Mouse (Mus musculus) hindbrain, postnatal 0 days (tissue): Measurements from ENCODE around the gene Mmd2. TPM values are rescaled to one million over a fixed set of nuclear protein-coding genes. Genes with fewer than 3 reads are reported as not detected.

Experiments
- ATAC-seq: fragments of 200-750 bp; cut with Nextera tagmentation; 2 replicates; pipeline ENCODE4 v1.8.0; 2017; ENCODE audit warnings: mild to moderate bottlenecking, moderate TSS enrichment, moderate library complexity
- DNase-seq: peaks from one replicate; pipeline ENCODE4 v3.0.0-alpha.2; 2015; ENCODE audit warnings: low spot score
- H3K27ac ChIP-seq: fragments of 300-500 bp; sonication (generic); 2 replicates; pipeline ENCODE4 v1.5.1; 2014; ENCODE audit warnings: mild to moderate bottlenecking
- H3K27me3 ChIP-seq: fragments of 300-500 bp; sonication (generic); 2 replicates; pipeline ENCODE4 v1.6.1; 2014; ENCODE audit warnings: low read length, mixed read lengths; ENCODE audit not compliant: insufficient read depth
- H3K36me3 ChIP-seq: fragments of 300-500 bp; sonication (generic); 2 replicates; pipeline ENCODE4 v1.6.1; 2014; ENCODE audit warnings: low read length, mixed read lengths; ENCODE audit not compliant: insufficient read depth
- H3K4me1 ChIP-seq: fragments of 300-500 bp; sonication (generic); 2 replicates; pipeline ENCODE4 v1.6.1; 2014; ENCODE audit warnings: antibody characterized with exemption, low read length, mixed read lengths; ENCODE audit not compliant: insufficient read depth
- H3K4me2 ChIP-seq: fragments of 300-500 bp; sonication (generic); 2 replicates; pipeline ENCODE4 v1.6.1; 2014; ENCODE audit warnings: low read depth, mild to moderate bottlenecking, low read length, moderate library complexity, mixed read lengths
- H3K4me3 ChIP-seq: fragments of 300-500 bp; sonication (generic); 2 replicates; pipeline ENCODE4 v1.5.1; 2014; ENCODE audit warnings: low read length
- H3K9ac ChIP-seq: fragments of 300-500 bp; sonication (generic); replicated peaks from 2 replicates; pipeline ENCODE4 v1.6.1; 2014; ENCODE audit warnings: mild to moderate bottlenecking, low read length, moderate library complexity, mixed read lengths
- H3K9me3 ChIP-seq: fragments of 300-500 bp; sonication (generic); 2 replicates; pipeline ENCODE4 v1.6.1; 2016; ENCODE audit warnings: low read length, mixed read lengths
- CTCF ChIP-seq: IDR thresholded peaks from 2 replicates; pipeline ENCODE4 v1.5.1; 2016; ENCODE audit warnings: antibody characterized with exemption, control low read depth, low read depth
- WGBS: fragments of 180-500 bp; shearing (Covaris S2); extraction: QIAGEN DNeasy Blood & Tissue Kit; methylation state at CpG from one replicate; pipeline ENCODE4 v1.1.7; 2014; 5-methylcytosine and 5-hydroxymethylcytosine counted together
- polyA plus RNA-seq: library from polyadenylated mRNA; unstranded; fragments of >200 nt; fragmentation: Nextera tagmentation; extraction: Ambion mirVana; gene quantifications from 2 replicates; pipeline ENCODE4 v1.2.1, GENCODE M21; 2015
- total RNA-seq: library from RNA; depleted of rRNA; stranded (reverse); fragments of >200 nt; gene quantifications from 2 replicates; pipeline ENCODE4 v1.2.3, GENCODE M21; 2014; rRNA removed

Mmd2 gene
- total and polyA plus RNA-seq, 2 experiments from 2014 or later: 151 to 182 TPM

- H3K9me3 ChIP-seq: no peaks in the 10 kb centered on the region
- H3K4me2 ChIP-seq: no peak overlapping the region
- H3K36me3 ChIP-seq: no peaks in the 10 kb centered on the region
- DNase-seq (no peak), ATAC-seq (no peak)
- no peak overlapping the region for H3K27ac ChIP-seq
- no peak overlapping the region for H3K9ac ChIP-seq
- no peak for TF ChIP-seq CTCF
- no peak overlapping the region for H3K4me3 ChIP-seq
- WGBS: 91% methylated on average over 3 of the region's 3 CpGs
- H3K4me1 ChIP-seq: no peaks in the 10 kb centered on the region
- H3K27me3 ChIP-seq: no peaks in the 10 kb centered on the region
These were observed 71.3 kb downstream of the Mmd2 start for GRCm38 (mm10) chr5:142537286-142537685.

- H3K4me1 ChIP-seq: no peaks in the 10 kb centered on the region
- no peaks in the 10 kb centered on the region for H3K9me3 ChIP-seq
- TF ChIP-seq CTCF: no peak
- H3K9ac ChIP-seq: no peak overlapping the region
- H3K27ac ChIP-seq: no peak overlapping the region
- WGBS: 74% methylated on average over 4 of the region's 4 CpGs
- no peaks in the 10 kb centered on the region for H3K36me3 ChIP-seq
- DNase-seq (no peak), ATAC-seq (no peak)
- no peak overlapping the region for H3K4me3 ChIP-seq
- no peaks in the 10 kb centered on the region for H3K27me3 ChIP-seq
- H3K4me2 ChIP-seq: no peak overlapping the region
These were observed 73.2 kb downstream of the Mmd2 start for GRCm38 (mm10) chr5:142535388-142535787.

GRCm38 (mm10) chr5:142529915-142530314 lies 78.7 kb downstream of the Mmd2 start, which contains the start of gene Papolb:
Gene Papolb, minus strand, starts transcription at chr5:142530076.
- TF ChIP-seq CTCF: no peak
- Histone ChIP-seq H3K27ac (no peak within 1 kb of the TSS), H3K27me3 (no peaks in the 10 kb centered on the region), H3K4me2 (no peak within 1 kb of the TSS), H3K36me3 (no peaks in the 10 kb centered on the region), H3K9ac (no peak within 1 kb of the TSS), H3K4me1 (no peaks in the 10 kb centered on the region), H3K9me3 (no peaks in the 10 kb centered on the region), H3K4me3 (no peak within 1 kb of the TSS)
- WGBS: 44% methylated on average over 41 of the region's 41 CpGs
- ATAC-seq (no peak), DNase-seq (no peak)

- Histone ChIP-seq H3K9ac (no peak overlapping the region), H3K4me2 (no peak overlapping the region), H3K27me3 (no peaks in the 10 kb centered on the region), H3K4me1 (no peaks in the 10 kb centered on the region), H3K36me3 (no peaks in the 10 kb centered on the region), H3K4me3 (no peak overlapping the region), H3K9me3 (no peaks in the 10 kb centered on the region), H3K27ac (peak overlapping the region; percentile 13; the same call in 1 of the 2 replicates)
- DNase-seq (peak; percentile 69), ATAC-seq (peak; percentile 80)
- TF ChIP-seq CTCF: no peak
- 69% methylated on average over 8 of the region's 8 CpGs for WGBS
These were observed 83.7 kb downstream of the Mmd2 start for GRCm38 (mm10) chr5:142524711-142525464.

- Histone ChIP-seq H3K4me2 (no peak overlapping the region), H3K9me3 (no peaks in the 10 kb centered on the region), H3K4me1 (peaks cover 7% of the 10 kb centered on the region; the same call in 1 of the 2 replicates), H3K4me3 (no peak overlapping the region), H3K27ac (no peak overlapping the region), H3K36me3 (no peaks in the 10 kb centered on the region), H3K27me3 (no peaks in the 10 kb centered on the region), H3K9ac (no peak overlapping the region)
- WGBS: 87% methylated on average over 11 of the region's 11 CpGs
- DNase-seq (no peak), ATAC-seq (no peak)
- no peak for TF ChIP-seq CTCF
These were observed 87.3 kb downstream of the Mmd2 start for GRCm38 (mm10) chr5:142521195-142521866.

- peaks cover 7% of the 10 kb centered on the region; the same call in 1 of the 2 replicates for H3K4me1 ChIP-seq
- H3K27me3 ChIP-seq: no peaks in the 10 kb centered on the region
- H3K4me2 ChIP-seq: no peak overlapping the region
- H3K9me3 ChIP-seq: no peaks in the 10 kb centered on the region
- no peak overlapping the region for H3K27ac ChIP-seq
- WGBS: 79% methylated on average over 4 of the region's 4 CpGs
- no peaks in the 10 kb centered on the region for H3K36me3 ChIP-seq
- no peak for DNase-seq
- no peak for TF ChIP-seq CTCF
- H3K9ac ChIP-seq: no peak overlapping the region
- no peak for ATAC-seq
- H3K4me3 ChIP-seq: no peak overlapping the region
These were observed 88.2 kb downstream of the Mmd2 start for GRCm38 (mm10) chr5:142520360-142520759.

- 63% methylated on average over 6 of the region's 6 CpGs for WGBS
- no peak for TF ChIP-seq CTCF
- Histone ChIP-seq H3K4me3 (no peak overlapping the region), H3K27me3 (no peaks in the 10 kb centered on the region), H3K9ac (no peak overlapping the region), H3K9me3 (no peaks in the 10 kb centered on the region), H3K36me3 (no peaks in the 10 kb centered on the region), H3K4me2 (no peak overlapping the region), H3K27ac (no peak overlapping the region), H3K4me1 (peaks cover 7% of the 10 kb centered on the region; the same call in 1 of the 2 replicates)
- ATAC-seq (no peak), DNase-seq (no peak)
These were observed 89.6 kb downstream of the Mmd2 start for GRCm38 (mm10) chr5:142518973-142519372.

Other genes with a start within 250 kb of the Mmd2 start
- gene Foxk1, start 207.3 kb downstream of the Mmd2 start, total RNA-seq: 23.3 and 24.0 TPM in 2 replicates
- 4.6 and 6.0 TPM in 2 replicates for gene Foxk1, start 207.3 kb downstream of the Mmd2 start, polyA plus RNA-seq
- 12.8 and 22.1 TPM in 2 replicates for gene Ap5z1, start 144.9 kb downstream of the Mmd2 start, total RNA-seq
- 7.5 and 7.9 TPM in 2 replicates for gene Ap5z1, start 144.9 kb downstream of the Mmd2 start, polyA plus RNA-seq
- 0.32 and 0.37 TPM in 2 replicates for gene Papolb, start 78.7 kb downstream of the Mmd2 start, total RNA-seq
- 0.14 and 0.16 TPM in 2 replicates for gene Papolb, start 78.7 kb downstream of the Mmd2 start, polyA plus RNA-seq
- gene Radil, start 57.7 kb downstream of the Mmd2 start, total RNA-seq: 17.7 and 20.0 TPM in 2 replicates
- gene Radil, start 57.7 kb downstream of the Mmd2 start, polyA plus RNA-seq: 11.9 and 12.4 TPM in 2 replicates
- gene Wipi2, start 18.9 kb upstream of the Mmd2 start, total RNA-seq: 57.3 and 76.5 TPM in 2 replicates
- 40.0 and 43.3 TPM in 2 replicates for gene Wipi2, start 18.9 kb upstream of the Mmd2 start, polyA plus RNA-seq
- 77.1 and 80.1 TPM in 2 replicates for gene Slc29a4, start 83.7 kb upstream of the Mmd2 start, total RNA-seq
- 61.4 and 67.1 TPM in 2 replicates for gene Slc29a4, start 83.7 kb upstream of the Mmd2 start, polyA plus RNA-seq
- 134 and 137 TPM in 2 replicates for gene Tnrc18, start 208.9 kb upstream of the Mmd2 start, total RNA-seq
- gene Tnrc18, start 208.9 kb upstream of the Mmd2 start, polyA plus RNA-seq: 17.0 and 19.9 TPM in 2 replicates